Mouse (Mus musculus) brain, embryonic 14.5 days (tissue): Measurements from ENCODE around the gene Lpar3.

Experiments
- CTCF ChIP-seq: fragments of 200-500 bp; IDR thresholded peaks from 2 replicates; pipeline ENCODE4 v1.5.1; 2012; ENCODE audit warnings: inconsistent platforms, mild to moderate bottlenecking, moderate library complexity, borderline replicate concordance; ENCODE audit not compliant: insufficient read depth, insufficient read length; ENCODE audit errors: extremely low read depth
- POLR2A ChIP-seq: fragments of 200-500 bp; IDR thresholded peaks from 2 replicates; pipeline ENCODE4 v1.6.1; 2012; ENCODE audit warnings: mild to moderate bottlenecking, inconsistent platforms, borderline replicate concordance; ENCODE audit not compliant: poor library complexity, insufficient read depth, insufficient read length, severe bottlenecking; ENCODE audit errors: extremely low read depth

- TF ChIP-seq CTCF (no peak), POLR2A (no peak)
Measured at GRCm38 (mm10) chr3:146262536-146262935, 41.8 kb downstream of the Lpar3 start.
